Mouse (Mus musculus): ENCODE results near the gene 4933424G06Rik.

DNA sequence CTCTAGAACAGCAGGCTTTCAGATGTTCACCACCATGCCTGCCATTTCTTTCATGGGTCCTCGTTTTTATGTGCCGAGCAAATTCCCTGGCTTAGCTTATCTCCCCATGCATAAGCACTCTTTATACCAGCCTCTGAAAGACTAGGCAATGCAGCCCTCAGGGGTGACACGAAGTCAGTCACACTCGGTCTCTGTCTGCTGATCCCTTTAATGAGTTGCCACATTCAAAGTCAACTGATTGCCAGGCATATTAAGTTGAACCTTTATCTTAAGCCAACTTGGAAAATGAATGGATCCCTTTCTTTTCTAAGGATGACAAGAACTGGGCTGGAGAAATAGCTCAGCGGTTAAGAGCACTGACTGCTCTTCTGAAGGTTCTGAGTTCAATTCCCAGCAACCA, 29.3 kb downstream of the 4933424G06Rik start:
- TF ChIP-seq CTCF (IDR thresholded peaks at IDR 0.05; ENCODE audit: low read depth, low read length): no peak
- TF ChIP-seq POLR2A (IDR thresholded peaks at IDR 0.05; ENCODE audit: insufficient read depth, low read length): no peak

All from ES-Bruce4 (cell line).